Mouse (Mus musculus) MEL (cell line): Measurements from ENCODE around the gene Ldah. TPM values are rescaled to one million over a fixed set of nuclear protein-coding genes. Genes with fewer than 3 reads are reported as not detected.

Experiments used
- DNase-seq: peaks from one replicate; pipeline ENCODE4 v3.0.0; 2011; ENCODE audit warnings: low read depth, low spot score
- H3K27ac ChIP-seq: 2 replicates; pipeline ENCODE4 v1.5.1; 2012; ENCODE audit warnings: low read depth, mild to moderate bottlenecking, control low read depth, low read length, moderate library complexity; ENCODE audit not compliant: control insufficient read depth
- H3K27me3 ChIP-seq, 2 experiments: fragments of 150-350 bp in 1 of 2; sonication (generic) in 1 of 2; 2 replicates each; pipeline ENCODE4 v1.6.1; 2012; ENCODE audit warnings: low read length in 2 of 2, mild to moderate bottlenecking in 2 of 2, improper control_type of control experiment in 1 of 2, moderate library complexity in 1 of 2; ENCODE audit not compliant: insufficient read depth in 2 of 2, control insufficient read depth in 1 of 2
- H3K36me3 ChIP-seq, 2 experiments: 2 replicates each; pipeline ENCODE4 v1.6.1; 2012 to 2014; ENCODE audit warnings: low read length in 2 of 2, improper control_type of control experiment in 1 of 2, inconsistent platforms in 1 of 2, mild to moderate bottlenecking in 1 of 2; ENCODE audit not compliant: insufficient read depth in 2 of 2, control insufficient read depth in 1 of 2
- H3K4me1 ChIP-seq, 2 experiments: fragments of 150-350 bp in 1 of 2; sonication (generic) in 1 of 2; 2 replicates each; pipeline ENCODE4 v1.6.1; 2012; ENCODE audit warnings: low read length in 2 of 2, improper control_type of control experiment in 1 of 2, mild to moderate bottlenecking in 1 of 2; ENCODE audit not compliant: insufficient read depth in 2 of 2, control insufficient read depth in 1 of 2
- H3K4me3 ChIP-seq, 2 experiments: fragments of 150-350 bp in 1 of 2; sonication (generic) in 1 of 2; 2 replicates each; pipeline ENCODE4 v1.5.1; 2012; ENCODE audit warnings: low read depth in 2 of 2, low read length in 2 of 2, mild to moderate bottlenecking in 2 of 2, moderate library complexity in 2 of 2, control low read depth in 1 of 2, improper control_type of control experiment in 1 of 2; ENCODE audit not compliant: control insufficient read depth in 1 of 2, insufficient read depth in 1 of 2
- H3K79me2 ChIP-seq: 2 replicates; pipeline ENCODE4 v1.6.1; 2012; ENCODE audit warnings: mild to moderate bottlenecking, low read length, moderate library complexity; ENCODE audit not compliant: control insufficient read depth, poor library complexity, insufficient read depth
- H3K9ac ChIP-seq: 2 replicates; pipeline ENCODE4 v1.6.1; 2012; ENCODE audit warnings: low read depth, mild to moderate bottlenecking, control low read depth, low read length, moderate library complexity; ENCODE audit not compliant: control insufficient read depth, poor library complexity, severe bottlenecking
- H3K9me3 ChIP-seq: fragments of 150-350 bp; sonication (generic); replicated peaks from 2 replicates; pipeline ENCODE4 v1.6.1; 2012; ENCODE audit warnings: mild to moderate bottlenecking, low read length, improper control_type of control experiment, moderate library complexity; ENCODE audit not compliant: insufficient read depth
- BHLHE40 ChIP-seq: IDR thresholded peaks from 2 replicates; pipeline ENCODE4 v1.6.1; 2012; ENCODE audit warnings: low read depth, mild to moderate bottlenecking, inconsistent platforms, low read length, improper control_type of control experiment, borderline replicate concordance
- CTCF ChIP-seq, 3 experiments: IDR thresholded peaks in 2 of 3; conservative IDR thresholded peaks in 1 of 3; 2 replicates each; pipeline ENCODE4 v1.5.1; 2011 to 2012; ENCODE audit warnings: low read length in 3 of 3, low read depth in 2 of 3, mild to moderate bottlenecking in 2 of 3, improper control_type of control experiment in 1 of 3, inconsistent platforms in 1 of 3, mixed read lengths in 1 of 3, moderate library complexity in 1 of 3; ENCODE audit not compliant: control insufficient read depth in 1 of 3, insufficient read depth in 1 of 3, poor library complexity in 1 of 3, severe bottlenecking in 1 of 3
- E2F4 ChIP-seq: IDR thresholded peaks from 2 replicates; pipeline ENCODE4 v1.6.1; 2011; ENCODE audit warnings: low read depth, low read length, improper control_type of control experiment, borderline replicate concordance
- ELF1 ChIP-seq: IDR thresholded peaks from 2 replicates; pipeline ENCODE4 v1.6.1; 2014; ENCODE audit warnings: low read depth, mild to moderate bottlenecking, inconsistent platforms, low read length, improper control_type of control experiment, moderate library complexity
- EP300 ChIP-seq, 2 experiments: IDR thresholded peaks; 2 replicates each; pipeline ENCODE4 v1.6.1; 2011; ENCODE audit warnings: improper control_type of control experiment in 2 of 2, low read length in 2 of 2, low read depth in 1 of 2, mild to moderate bottlenecking in 1 of 2
- ETS1 ChIP-seq: IDR thresholded peaks from 2 replicates; pipeline ENCODE4 v1.6.1; 2012; ENCODE audit warnings: low read depth, mild to moderate bottlenecking, inconsistent platforms, low read length, improper control_type of control experiment, moderate library complexity
- GATA1 ChIP-seq: IDR thresholded peaks from 2 replicates; pipeline ENCODE4 v1.6.1; 2011; ENCODE audit warnings: low read depth, low read length, improper control_type of control experiment
- HCFC1 ChIP-seq: IDR thresholded peaks from 2 replicates; pipeline ENCODE4 v1.6.1; 2012; ENCODE audit warnings: low read depth, mild to moderate bottlenecking, inconsistent platforms, low read length, improper control_type of control experiment, moderate library complexity
- JUND ChIP-seq: IDR thresholded peaks from 2 replicates; pipeline ENCODE4 v1.6.1; 2011; ENCODE audit warnings: low read depth, mild to moderate bottlenecking, improper control_type of control experiment, low read length
- KAT2A ChIP-seq: conservative IDR thresholded peaks from 2 replicates; pipeline ENCODE4 v1.6.1; 2012; ENCODE audit warnings: low read depth, low read length, improper control_type of control experiment, inconsistent platforms
- MAX ChIP-seq: IDR thresholded peaks from 2 replicates; pipeline ENCODE4 v1.6.1; 2011; ENCODE audit warnings: low read length, improper control_type of control experiment
- MAZ ChIP-seq: IDR thresholded peaks from 2 replicates; pipeline ENCODE4 v1.6.1; 2012; ENCODE audit warnings: low read depth, mild to moderate bottlenecking, inconsistent platforms, low read length, improper control_type of control experiment
- MXI1 ChIP-seq: IDR thresholded peaks from 2 replicates; pipeline ENCODE4 v1.6.1; 2011; ENCODE audit warnings: mild to moderate bottlenecking, low read depth, low read length, improper control_type of control experiment
- NELFE ChIP-seq: IDR thresholded peaks from 2 replicates; pipeline ENCODE4 v1.6.1; 2011; ENCODE audit warnings: low read depth, low read length, improper control_type of control experiment
- POLR2A ChIP-seq, 2 experiments: IDR thresholded peaks; 2 replicates each; pipeline ENCODE4 v1.6.1; 2011 to 2012; ENCODE audit warnings: low read length in 2 of 2, mild to moderate bottlenecking in 2 of 2, control low read depth in 1 of 2, improper control_type of control experiment in 1 of 2, low read depth in 1 of 2, moderate library complexity in 1 of 2; ENCODE audit not compliant: control insufficient read depth in 1 of 2, insufficient read depth in 1 of 2, poor library complexity in 1 of 2
- POLR2AphosphoS2 ChIP-seq: IDR thresholded peaks from 2 replicates; pipeline ENCODE4 v1.6.1; 2011; ENCODE audit warnings: low read length, improper control_type of control experiment
- POLR2AphosphoS5 ChIP-seq: IDR thresholded peaks from 2 replicates; pipeline ENCODE4 v1.6.1; 2012; ENCODE audit warnings: low read depth, borderline replicate concordance, mild to moderate bottlenecking, inconsistent platforms, low read length, moderate library complexity, mixed read lengths
- RAD21 ChIP-seq: IDR thresholded peaks from 2 replicates; pipeline ENCODE4 v1.6.1; 2011; ENCODE audit warnings: mild to moderate bottlenecking, low read depth, low read length, improper control_type of control experiment
- RCOR1 ChIP-seq: IDR thresholded peaks from 2 replicates; pipeline ENCODE4 v1.6.1; 2012; ENCODE audit warnings: low read depth, mild to moderate bottlenecking, inconsistent platforms, low read length, improper control_type of control experiment
- SIN3A ChIP-seq: IDR thresholded peaks from 2 replicates; pipeline ENCODE4 v1.6.1; 2012; ENCODE audit warnings: low read length, improper control_type of control experiment, inconsistent platforms
- SMC3 ChIP-seq: IDR thresholded peaks from 2 replicates; pipeline ENCODE4 v1.6.1; 2011; ENCODE audit warnings: low read depth, low read length, improper control_type of control experiment
- TAL1 ChIP-seq: IDR thresholded peaks from 2 replicates; pipeline ENCODE4 v1.6.1; 2012; ENCODE audit warnings: mild to moderate bottlenecking, inconsistent platforms, low read length, moderate library complexity, mixed read lengths
- TBP ChIP-seq: IDR thresholded peaks from 2 replicates; pipeline ENCODE4 v1.8.0; 2011; ENCODE audit warnings: low read depth, low read length, improper control_type of control experiment
- TCF12 ChIP-seq: IDR thresholded peaks from 2 replicates; pipeline ENCODE4 v1.6.1; 2014; ENCODE audit warnings: low read depth, mild to moderate bottlenecking, inconsistent platforms, low read length, improper control_type of control experiment, moderate library complexity
- UBTF ChIP-seq: IDR thresholded peaks from 2 replicates; pipeline ENCODE4 v1.6.1; 2012; ENCODE audit warnings: low read depth, mild to moderate bottlenecking, inconsistent platforms, low read length, improper control_type of control experiment, moderate library complexity, borderline replicate concordance; ENCODE audit not compliant: insufficient read depth
- USF1 ChIP-seq: IDR thresholded peaks from 2 replicates; pipeline ENCODE4 v1.6.1; 2014; ENCODE audit warnings: low read depth, mild to moderate bottlenecking, inconsistent platforms, low read length, improper control_type of control experiment, moderate library complexity
- USF2 ChIP-seq, 2 experiments: IDR thresholded peaks; 2 replicates each; pipeline ENCODE4 v1.6.1; 2011 to 2012; ENCODE audit warnings: improper control_type of control experiment in 2 of 2, low read length in 2 of 2, borderline replicate concordance in 1 of 2, inconsistent platforms in 1 of 2, low read depth in 1 of 2, mild to moderate bottlenecking in 1 of 2; ENCODE audit not compliant: insufficient read depth in 1 of 2
- ZC3H11A ChIP-seq: IDR thresholded peaks from 2 replicates; pipeline ENCODE4 v1.6.1; 2012; ENCODE audit warnings: low read depth, mild to moderate bottlenecking, inconsistent platforms, low read length, improper control_type of control experiment
- ZKSCAN1 ChIP-seq: IDR thresholded peaks from 2 replicates; pipeline ENCODE4 v1.6.1; 2012; ENCODE audit warnings: low read depth, mild to moderate bottlenecking, inconsistent platforms, low read length, improper control_type of control experiment, moderate library complexity
- ZMIZ1 ChIP-seq: IDR thresholded peaks from 2 replicates; pipeline ENCODE4 v1.6.1; 2012; ENCODE audit warnings: low read depth, mild to moderate bottlenecking, inconsistent platforms, low read length, improper control_type of control experiment, moderate library complexity
- polyA plus RNA-seq, 2 experiments: library from polyadenylated mRNA; stranded (reverse) in 1 of 2; unstranded in 1 of 2; fragments of >175 nt in 1 of 2; fragments of >200 nt in 1 of 2; gene quantifications; 2 replicates each; pipeline versions ENCODE4 v1.2.1 to v1.2.4; 2012; ENCODE audit warnings: low replicate concordance in 2 of 2, low read depth in 1 of 2; ENCODE audit not compliant: insufficient read length in 2 of 2, insufficient read depth in 1 of 2, missing spikeins in 1 of 2
- total RNA-seq: library from RNA; depleted of rRNA; stranded (reverse); fragments of 300-350 nt; gene quantifications from 2 replicates; pipeline ENCODE4 v1.2.3, GENCODE M21; 2012

The Ldah gene
- total and polyA plus RNA-seq, 3 experiments = 28.6 to 132 (median 44.2) TPM

DNA sequence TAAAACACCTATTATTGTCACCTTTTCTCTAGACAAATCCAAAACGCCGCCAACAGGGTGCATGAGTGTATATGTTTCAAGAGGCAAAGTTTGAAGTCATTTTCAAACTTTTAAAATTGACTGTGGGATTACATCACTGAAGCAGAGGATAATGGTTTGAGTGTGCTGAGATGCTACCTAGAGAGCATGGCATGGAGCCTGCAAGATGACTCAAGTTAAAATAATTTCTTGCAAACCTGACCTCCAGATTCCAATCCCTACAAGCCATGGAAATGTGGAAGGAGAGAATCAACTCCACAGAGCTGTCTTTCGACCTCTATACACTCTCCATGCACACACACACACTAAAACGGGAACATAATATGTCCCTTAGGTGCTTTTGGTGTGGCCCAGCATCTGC, 104.4 kb downstream of the Ldah start:
- no peaks in the 10 kb centered on the region for H3K9me3 ChIP-seq
- no peak for TF ChIP-seq UBTF
- TF ChIP-seq TCF12 = no peak
- TF ChIP-seq MAZ = no peak
- no peak for TF ChIP-seq MXI1
- TF ChIP-seq E2F4 = no peak
- TF ChIP-seq HCFC1 = no peak
- no peak for TF ChIP-seq POLR2AphosphoS5
- TF ChIP-seq JUND = no peak
- TF ChIP-seq EP300 (IDR thresholded peaks at IDR 0.05; ENCODE audit: low read depth in 1 of 2, low read length in 2 of 2) = no peak
- no peak for TF ChIP-seq GATA1
- no peak for TF ChIP-seq KAT2A
- no peak for TF ChIP-seq POLR2AphosphoS2
- H3K4me3 ChIP-seq = no peak overlapping the region
- no peak overlapping the region for H3K9ac ChIP-seq
- no peaks in the 10 kb centered on the region; a peak in 1 of 4 replicates for H3K27me3 ChIP-seq
- peaks cover 0 to 22% of the 10 kb centered on the region in 2 experiments; a peak in 3 of 4 replicates for H3K4me1 ChIP-seq
- peaks cover 0 to 6% of the 10 kb centered on the region in 2 experiments; a peak in 2 of 4 replicates for H3K36me3 ChIP-seq
- DNase-seq = no peak
- H3K79me2 ChIP-seq = peaks cover 2% of the 10 kb centered on the region
- H3K27ac ChIP-seq = no peak overlapping the region

GRCm38 (mm10) chr12:8313270-8313771, 105.4 kb downstream of the Ldah start, which contains the start of gene Hs1bp3:
Hs1bp3 (plus strand) TSS chr12:8313432.
- peak within 1 kb of the TSS; percentile 11 for H3K27ac ChIP-seq
- H3K79me2 ChIP-seq = peaks cover 2% of the 10 kb centered on the region
- H3K4me3 ChIP-seq = peak within 1 kb of the TSS; percentile 72 to 77
- H3K9me3 ChIP-seq = no peaks in the 10 kb centered on the region
- H3K27me3 ChIP-seq = no peaks in the 10 kb centered on the region; a peak in 1 of 4 replicates
- H3K36me3 ChIP-seq = peaks cover 0 to 6% of the 10 kb centered on the region in 2 experiments; a peak in 2 of 4 replicates
- H3K9ac ChIP-seq = peak within 1 kb of the TSS; percentile 78
- DNase-seq = peak; percentile 89
- peaks cover 0 to 22% of the 10 kb centered on the region in 2 experiments; a peak in 3 of 4 replicates for H3K4me1 ChIP-seq
- TF ChIP-seq BHLHE40 = peak; percentile 87
- peak; percentile 80 for TF ChIP-seq NELFE
- TF ChIP-seq E2F4 = no peak
- TF ChIP-seq USF2 (IDR thresholded peaks at IDR 0.05; ENCODE audit: borderline replicate concordance in 1 of 2, insufficient read depth in 1 of 2, low read depth in 1 of 2, low read length in 2 of 2) = no peak
- peak; percentile 68 to 73 for TF ChIP-seq POLR2A (IDR thresholded peaks at IDR 0.05; ENCODE audit: control insufficient read depth in 1 of 2, insufficient read depth in 1 of 2, low read depth in 1 of 2, low read length in 2 of 2, poor library complexity in 1 of 2)
- peak; percentile 66 for TF ChIP-seq MXI1
- no peak for TF ChIP-seq ZKSCAN1
- peak; percentile 64 to 93 (median 84); a peak in 5 of 6 replicates for TF ChIP-seq CTCF (IDR thresholded peaks at IDR 0.05 in 2 of 3, conservative IDR thresholded peaks at IDR 0.05 in 1 of 3; ENCODE audit: control insufficient read depth in 1 of 3, insufficient read depth in 1 of 3, low read depth in 2 of 3, low read length in 3 of 3, poor library complexity in 1 of 3, severe bottlenecking in 1 of 3)
- TF ChIP-seq ETS1 = no peak; the same call in 1 of the 2 replicates
- TF ChIP-seq SIN3A = peak; percentile 22; the same call in 1 of the 2 replicates
- 0 out of 2 replicates have a peak, but pooled peaks have one; percentile 31 for TF ChIP-seq TBP
- peak; percentile 83 for TF ChIP-seq USF1
- TF ChIP-seq JUND = no peak
- TF ChIP-seq TAL1 = no peak
- TF ChIP-seq MAX = peak; percentile 27; the same call in 1 of the 2 replicates
- no peak for TF ChIP-seq KAT2A
- TF ChIP-seq ZC3H11A = peak; percentile 19; the same call in 1 of the 2 replicates
- peak; percentile 33 for TF ChIP-seq RAD21
- TF ChIP-seq SMC3 = peak; percentile 59
- no peak for TF ChIP-seq RCOR1
- peak; percentile 47; the same call in 1 of the 2 replicates for TF ChIP-seq MAZ
- TF ChIP-seq ZMIZ1 = peak; percentile 56; the same call in 1 of the 2 replicates
- TF ChIP-seq ELF1 = peak; percentile 33; the same call in 1 of the 2 replicates
- no peak for TF ChIP-seq GATA1
- TF ChIP-seq POLR2AphosphoS5 = no peak
